Mouse (Mus musculus) lung, adult 2 months (tissue): ENCODE results near the gene Gal3st2. TPM values are rescaled to one million over a fixed set of nuclear protein-coding genes. Genes with fewer than 3 reads are reported as not detected.
"Not testable (repeated sequence)": the region's sequence is repeated elsewhere in the genome, so short reads cannot be mapped to it uniquely, and the experiment has no call there.

Source experiments
- DNase-seq: peaks from one replicate; pipeline ENCODE4 v3.0.0; 2022
- H3K4me1 ChIP-seq: fragments of 200-500 bp; 2 replicates; pipeline ENCODE4 v1.6.1; 2011; ENCODE audit warnings: low read length; ENCODE audit not compliant: control insufficient read depth, insufficient read depth
- H3K4me3 ChIP-seq: fragments of 200-500 bp; replicated peaks from 2 replicates; pipeline ENCODE3; 2011; ENCODE audit warnings: low read depth, mild to moderate bottlenecking, control low read depth, low read length; ENCODE audit errors: extremely low read depth
- CTCF ChIP-seq: fragments of 200-500 bp; IDR thresholded peaks from 2 replicates; pipeline ENCODE4 v1.5.1; 2011; ENCODE audit warnings: mild to moderate bottlenecking, low read length, control low read depth; ENCODE audit not compliant: insufficient read depth
- POLR2A ChIP-seq: fragments of 200-500 bp; IDR thresholded peaks from 2 replicates; pipeline ENCODE4 v1.6.1; 2011; ENCODE audit warnings: low read depth, mild to moderate bottlenecking, control low read depth, low read length, borderline replicate concordance; ENCODE audit errors: extremely low read depth
- WGBS: fragments of 180-500 bp; shearing (Covaris S2); methylation state at CpG from one replicate; pipeline ENCODE4 v1.1.7; 2018; 5-methylcytosine and 5-hydroxymethylcytosine counted together
- polyA plus RNA-seq: library from polyadenylated mRNA; depleted of rRNA; stranded (reverse); fragments of >200 nt; gene quantifications from 2 replicates; pipeline ENCODE4 v1.2.3, GENCODE M21; 2012; rRNA removed

Gene Gal3st2
- polyA plus RNA-seq = 0.62 and 0.67 TPM in 2 replicates

DNA sequence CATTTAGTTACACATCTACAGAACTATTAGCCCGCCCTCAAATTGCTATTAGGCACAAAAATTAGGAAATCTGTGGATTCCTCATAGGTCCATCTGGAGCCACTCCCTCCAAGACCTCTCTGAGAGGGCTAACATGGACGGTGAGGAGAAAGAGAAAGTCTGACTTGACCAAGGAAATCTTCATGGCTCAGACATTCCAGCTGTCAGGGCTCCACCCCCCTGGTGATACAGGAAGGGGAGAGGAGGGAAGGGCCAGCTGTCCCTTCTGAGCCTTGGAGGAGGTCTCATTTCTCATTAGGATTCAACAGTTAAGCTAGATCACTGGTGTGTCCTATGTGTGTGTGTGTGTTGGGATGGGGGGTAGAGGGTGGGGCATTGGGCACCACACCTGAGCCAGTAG lies at the start of gene Gal3st2:
TSS of gene Gal3st2 (plus strand) at position 259 of the 400 bp plus-strand sequence.
- WGBS = 35% methylated on average over 2 of the region's 2 CpGs
- not testable (repeated sequence) for H3K4me1 ChIP-seq, DNase-seq, H3K4me3 ChIP-seq

GRCm38 (mm10) chr1:93811495-93812039 lies 49.5 kb upstream of the Gal3st2 start:
- TF ChIP-seq POLR2A (no peak), CTCF (no peak)
- DNase-seq = no peak
- Histone ChIP-seq H3K4me3 (no peak overlapping the region), H3K4me1 (no peaks in the 10 kb centered on the region)
- 89% methylated on average over 8 of the region's 8 CpGs for whole genome bisulfite sequencing

DNA sequence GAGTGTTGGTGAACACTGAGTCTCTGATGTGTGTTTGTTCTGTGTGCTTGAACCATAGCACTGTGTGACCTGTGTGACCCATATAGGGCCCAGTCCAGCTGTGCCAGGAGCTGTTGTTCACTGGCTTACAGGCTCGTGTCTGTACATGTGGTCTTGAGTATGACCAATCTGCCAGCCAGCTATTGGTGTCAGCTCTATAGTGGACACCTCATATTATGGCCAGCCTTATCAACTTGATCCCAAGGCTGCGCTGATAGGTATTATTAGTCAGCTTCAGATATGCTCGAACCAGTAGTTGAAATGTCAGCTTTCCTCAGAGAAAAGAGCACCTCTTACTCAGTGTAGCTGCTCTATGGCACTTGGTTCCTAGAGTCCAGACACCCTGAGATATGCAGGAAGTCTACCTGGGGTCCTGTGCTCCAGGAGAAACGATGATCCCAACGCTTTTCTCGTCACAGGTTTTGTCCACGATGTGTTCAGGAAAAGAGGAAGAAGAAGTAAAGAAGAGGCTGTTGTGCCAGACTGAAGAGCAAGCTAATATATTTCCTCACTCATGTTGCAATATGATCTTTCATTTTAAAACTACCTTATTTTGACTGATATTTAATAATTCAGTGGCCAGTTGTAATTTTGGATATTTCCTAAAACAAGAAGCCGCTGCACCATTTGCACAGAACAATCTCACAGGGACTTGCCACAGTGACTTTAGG lies 43.1 kb upstream of the Gal3st2 start:
- H3K4me1 ChIP-seq = no peaks in the 10 kb centered on the region
- no peak overlapping the region for H3K4me3 ChIP-seq
- WGBS = 89% methylated on average over 8 of the region's 8 CpGs

DNA sequence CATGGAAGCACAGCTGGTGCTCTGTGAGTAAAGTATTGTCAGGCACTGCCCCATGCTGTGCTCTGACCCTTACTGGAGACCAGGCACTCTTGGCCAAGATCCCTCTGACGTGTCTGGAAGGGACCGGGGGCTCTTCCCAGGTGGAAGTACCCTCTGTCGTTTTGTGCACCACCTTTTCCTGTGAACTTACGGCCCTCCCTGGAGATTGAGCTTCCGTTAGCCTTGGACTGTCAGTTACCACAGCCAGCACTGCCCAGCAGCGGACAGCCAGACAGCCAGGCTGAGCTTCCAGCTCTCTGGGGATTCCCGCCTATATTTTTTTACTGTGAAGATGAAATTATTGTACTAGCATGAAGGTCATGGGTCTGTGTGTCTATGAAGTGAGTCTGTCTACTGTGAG lies 42.4 kb upstream of the Gal3st2 start:
- TF ChIP-seq POLR2A = no peak
- no peak for TF ChIP-seq CTCF
- no peak for DNase-seq
- Histone ChIP-seq H3K4me3 (no peak overlapping the region), H3K4me1 (no peaks in the 10 kb centered on the region)
- 81% methylated on average over 7 of the region's 7 CpGs for WGBS

More for the DNA sequence above, 43.1 kb upstream of the Gal3st2 start:
- no peak for TF ChIP-seq POLR2A
- TF ChIP-seq CTCF = no peak
- no peak for DNase-seq

- WGBS = 58% methylated on average over 3 of the region's 3 CpGs
- TF ChIP-seq CTCF = no peak
- no peak for TF ChIP-seq POLR2A
- DNase-seq = no peak
- Histone ChIP-seq H3K4me1 (peaks cover 2% of the 10 kb centered on the region; the same call in 1 of the 2 replicates), H3K4me3 (no peak overlapping the region)
Observed at GRCm38 (mm10) chr1:93823796-93824495, 37.2 kb upstream of the Gal3st2 start.

DNA sequence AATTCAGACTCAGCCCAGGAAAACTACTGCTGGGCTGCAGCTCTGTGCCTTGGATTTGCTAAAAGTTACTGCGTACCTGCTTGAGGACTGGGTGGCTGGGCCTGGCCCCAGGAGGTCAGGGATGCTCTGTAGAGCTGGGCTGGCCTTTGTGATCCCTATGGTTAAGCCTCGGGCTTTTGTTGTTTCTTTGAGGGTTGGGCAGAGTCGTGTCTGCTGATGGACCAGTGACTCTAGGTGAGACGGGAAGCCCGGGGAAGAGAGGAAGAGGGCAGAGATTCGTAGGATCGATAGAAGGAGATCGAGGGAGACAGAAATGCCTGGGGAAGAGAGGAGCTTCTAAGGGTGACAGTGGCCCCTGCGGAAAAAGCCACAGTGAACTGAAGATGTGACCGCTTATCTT lies 36.5 kb upstream of the Gal3st2 start, which contains the start of gene D2hgdh:
TSS of gene D2hgdh (plus strand) at position 301 of the 400 bp plus-strand sequence.
- peak within 1 kb of the TSS; percentile 75 for H3K4me3 ChIP-seq
- 10% methylated on average over 10 of the region's 10 CpGs for WGBS
- TF ChIP-seq POLR2A = no peak
- no peak for TF ChIP-seq CTCF
- no peak for DNase-seq
- peaks cover 2% of the 10 kb centered on the region; the same call in 1 of the 2 replicates for H3K4me1 ChIP-seq

GRCm38 (mm10) chr1:93825105-93825674 lies 35.9 kb upstream of the Gal3st2 start:
- peak; percentile 94 for DNase-seq
- H3K4me3 ChIP-seq = peak overlapping the region; percentile 75
- TF ChIP-seq CTCF (peak; percentile 0; the same call in 1 of the 2 replicates), POLR2A (peak; percentile 90)
- H3K4me1 ChIP-seq = peaks cover 2% of the 10 kb centered on the region; the same call in 1 of the 2 replicates
- WGBS = 1% methylated on average over 30 of the region's 30 CpGs

- TF ChIP-seq CTCF (no peak), POLR2A (no peak)
- Histone ChIP-seq H3K4me1 (peaks cover 2% of the 10 kb centered on the region; the same call in 1 of the 2 replicates), H3K4me3 (peak overlapping the region; percentile 75)
- WGBS = 44% methylated on average over 27 of the region's 27 CpGs
- DNase-seq = no peak
Observed at GRCm38 (mm10) chr1:93825771-93826539, 35.2 kb upstream of the Gal3st2 start.

DNA sequence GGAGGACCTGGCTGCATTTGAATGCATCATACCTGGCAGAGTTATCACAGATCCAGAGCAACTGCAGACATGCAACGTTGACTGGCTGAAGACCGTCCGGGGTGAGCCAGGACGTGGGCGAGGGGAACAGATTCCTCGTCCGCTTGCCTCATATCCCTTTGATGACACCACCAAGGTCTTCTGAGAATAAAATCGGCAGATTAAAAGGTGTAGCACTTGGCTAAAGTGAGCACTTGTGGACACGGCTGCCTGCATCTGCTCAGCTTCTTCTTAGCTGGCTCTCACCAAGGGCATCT lies 34.6 kb upstream of the Gal3st2 start:
- H3K4me1 ChIP-seq = peaks cover 2% of the 10 kb centered on the region; the same call in 1 of the 2 replicates
- DNase-seq = no peak
- no peak overlapping the region for H3K4me3 ChIP-seq
- 94% methylated on average over 9 of the region's 9 CpGs for WGBS
- TF ChIP-seq CTCF = no peak
- no peak for TF ChIP-seq POLR2A

GRCm38 (mm10) chr1:93832754-93833360 lies 28.2 kb upstream of the Gal3st2 start:
- H3K4me1 ChIP-seq, DNase-seq, H3K4me3 ChIP-seq: not testable (repeated sequence)
- WGBS = 65% methylated on average over 3 of the region's 4 CpGs
